Mouse (Mus musculus): ENCODE results near the gene Gli1. TPM values are rescaled to one million over a fixed set of nuclear protein-coding genes. Genes with fewer than 3 reads are reported as not detected.

Gene Gli1
- polyA plus RNA-seq, 1 experiment from 2014 or later: 1.5 TPM

DNA sequence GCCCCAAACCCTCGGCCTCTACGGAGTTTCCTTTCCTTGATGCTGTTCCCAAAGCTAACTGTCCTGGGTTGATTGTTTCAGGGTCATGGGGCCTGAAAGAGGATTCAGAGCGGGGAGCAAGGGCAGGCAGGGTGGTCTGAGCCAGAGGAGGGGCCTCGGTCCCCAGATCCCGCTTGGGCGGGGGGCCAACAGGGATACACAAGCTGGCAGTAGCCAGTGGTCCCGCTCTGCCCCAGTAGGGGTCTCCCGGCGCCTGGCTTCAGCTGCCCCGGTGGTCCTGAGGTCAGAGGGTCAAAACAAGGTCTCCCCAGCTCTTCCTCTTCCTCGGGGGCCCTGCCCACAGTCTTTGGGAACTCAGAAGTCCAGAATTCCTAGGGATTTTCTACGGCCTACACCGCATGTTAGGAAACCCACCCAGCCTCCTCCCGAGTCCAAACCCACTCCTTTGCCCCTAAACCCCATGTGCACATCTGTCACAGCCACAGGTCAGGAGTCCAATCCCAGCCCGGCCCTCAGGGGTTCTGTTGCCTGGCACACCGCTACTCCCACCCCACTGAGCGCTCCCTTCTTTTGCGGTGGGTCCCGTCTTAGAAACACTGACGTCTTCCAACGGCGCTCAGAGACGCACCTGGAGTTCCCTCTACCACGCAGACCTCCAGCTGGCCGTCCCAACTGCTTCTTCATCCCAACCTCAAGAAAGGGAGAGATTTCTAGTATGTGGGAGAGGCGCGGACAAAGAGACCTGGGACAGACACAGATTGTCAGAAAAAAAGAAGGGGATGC lies 1.0 kb downstream of the Gli1 start:
- Histone ChIP-seq H3K27ac (no peak overlapping the region), H3K9ac (no peak overlapping the region), H3K9me3 (no peaks in the 10 kb centered on the region), H3K27me3 (replicated peaks) (peaks cover 32% of the 10 kb centered on the region), H3K36me3 (replicated peaks) (no peaks in the 10 kb centered on the region), H3K4me2 (peak overlapping the region; percentile 49), H3K4me3 (peak overlapping the region; percentile 24), H3K4me1 (peaks cover 37% of the 10 kb centered on the region)
- WGBS: under 1% methylated on average over 27 of the region's 27 CpGs
- ATAC-seq (replicated peaks): no peak

DNA sequence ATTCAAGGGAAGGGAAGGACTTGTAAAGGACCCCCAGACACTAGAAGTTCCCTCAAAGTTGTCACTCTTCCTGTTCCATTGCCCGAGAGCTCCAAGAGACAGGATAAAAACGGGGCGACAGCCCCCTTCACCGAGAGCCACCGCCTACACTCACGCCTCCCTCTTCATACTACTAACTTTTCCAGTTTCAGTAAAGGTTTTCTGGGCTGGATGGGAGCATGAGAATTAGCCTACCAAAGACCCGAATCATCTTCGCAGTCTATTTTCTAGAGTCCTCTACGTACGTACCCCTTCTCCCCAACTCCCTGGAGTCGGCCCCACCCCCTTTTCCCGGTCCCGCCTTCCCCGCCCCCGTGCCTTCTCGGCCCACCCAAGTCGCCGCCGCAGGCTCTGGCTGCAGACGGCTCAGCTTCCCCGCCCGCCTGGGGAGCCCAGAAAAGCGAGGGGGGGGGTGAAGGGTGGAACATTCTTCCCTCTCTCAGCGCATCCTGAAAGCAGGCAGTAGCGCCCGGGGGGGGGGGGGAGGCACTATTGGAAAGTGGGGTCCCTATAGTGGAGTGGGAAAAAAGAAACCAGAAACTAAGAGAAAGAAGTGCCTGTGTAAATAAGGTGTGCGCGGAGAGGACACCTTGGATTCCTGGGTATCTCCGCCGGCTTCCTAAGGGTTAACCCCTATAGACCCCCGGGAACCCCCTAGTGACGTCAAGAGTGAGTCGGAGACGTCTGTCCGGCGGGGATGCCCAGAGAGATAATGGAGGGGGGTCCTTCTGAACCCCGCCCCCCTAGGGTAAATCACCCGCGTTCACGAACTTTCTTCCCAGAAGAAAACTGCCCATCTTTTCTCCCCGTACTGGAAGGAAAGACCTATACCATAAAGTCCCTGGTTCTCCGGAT lies 1.8 kb downstream of the Gli1 start:
- no peaks in the 10 kb centered on the region for H3K9me3 ChIP-seq
- under 1% methylated on average over 39 of the region's 42 CpGs for WGBS
- ATAC-seq (replicated peaks): peak; percentile 41
- no peak overlapping the region for H3K27ac ChIP-seq
- no peaks in the 10 kb centered on the region for H3K36me3 ChIP-seq (replicated peaks)
- peak overlapping the region; percentile 3; the same call in 1 of the 2 replicates for H3K9ac ChIP-seq
- H3K4me1 ChIP-seq: peaks cover 37% of the 10 kb centered on the region
- peak overlapping the region; percentile 24 for H3K4me3 ChIP-seq
- H3K4me2 ChIP-seq: peak overlapping the region; percentile 49
- peaks cover 32% of the 10 kb centered on the region for H3K27me3 ChIP-seq (replicated peaks)

DNA sequence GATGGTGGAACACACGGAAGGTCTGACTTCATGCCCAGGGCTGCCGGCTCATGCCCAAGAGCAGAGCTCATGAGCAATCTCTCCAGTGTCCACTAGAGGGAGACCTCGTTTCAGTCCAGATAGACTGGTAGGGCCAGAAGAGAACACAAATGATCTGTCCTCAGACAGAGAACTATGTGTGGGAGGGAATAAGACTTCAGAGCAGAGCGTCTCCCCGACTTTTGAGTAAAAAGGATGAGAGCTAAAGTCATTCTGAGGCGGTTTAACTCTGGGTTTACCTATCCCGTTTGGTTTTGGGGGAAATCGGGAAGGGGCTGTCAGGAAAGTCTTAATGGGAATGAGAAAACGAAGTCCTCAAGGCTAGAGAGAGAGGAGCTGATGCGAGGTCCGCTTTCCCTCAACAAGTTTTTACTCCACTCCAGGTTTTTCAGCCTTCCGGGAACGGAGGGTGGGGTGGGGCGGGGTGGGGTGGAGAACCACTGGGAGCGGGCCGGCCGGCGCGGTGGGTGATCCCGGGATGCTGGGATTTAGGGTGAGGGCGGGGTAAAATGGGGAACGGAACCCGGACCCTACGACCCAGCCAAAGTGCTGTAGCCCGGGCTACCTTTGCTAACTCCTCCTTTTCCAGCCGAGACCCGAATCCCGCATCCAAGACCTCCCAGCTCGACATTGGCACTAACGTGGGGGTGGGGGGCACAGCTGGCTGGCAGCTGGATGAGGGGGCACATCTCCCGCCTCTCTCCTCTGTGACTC lies 2.7 kb downstream of the Gli1 start:
- Histone ChIP-seq H3K4me3 (peak overlapping the region; percentile 24), H3K4me2 (peak overlapping the region; percentile 49), H3K4me1 (peaks cover 37% of the 10 kb centered on the region), H3K9ac (0 out of 2 replicates have a peak overlapping the region, but pooled peaks have one; percentile 3), H3K9me3 (no peaks in the 10 kb centered on the region), H3K36me3 (replicated peaks) (no peaks in the 10 kb centered on the region), H3K27ac (0 out of 2 replicates have a peak overlapping the region, but pooled peaks have one; percentile 15), H3K27me3 (replicated peaks) (peaks cover 32% of the 10 kb centered on the region)
- peak; percentile 81 for ATAC-seq (replicated peaks)
- WGBS: 0% methylated on average over 31 of the region's 31 CpGs

DNA sequence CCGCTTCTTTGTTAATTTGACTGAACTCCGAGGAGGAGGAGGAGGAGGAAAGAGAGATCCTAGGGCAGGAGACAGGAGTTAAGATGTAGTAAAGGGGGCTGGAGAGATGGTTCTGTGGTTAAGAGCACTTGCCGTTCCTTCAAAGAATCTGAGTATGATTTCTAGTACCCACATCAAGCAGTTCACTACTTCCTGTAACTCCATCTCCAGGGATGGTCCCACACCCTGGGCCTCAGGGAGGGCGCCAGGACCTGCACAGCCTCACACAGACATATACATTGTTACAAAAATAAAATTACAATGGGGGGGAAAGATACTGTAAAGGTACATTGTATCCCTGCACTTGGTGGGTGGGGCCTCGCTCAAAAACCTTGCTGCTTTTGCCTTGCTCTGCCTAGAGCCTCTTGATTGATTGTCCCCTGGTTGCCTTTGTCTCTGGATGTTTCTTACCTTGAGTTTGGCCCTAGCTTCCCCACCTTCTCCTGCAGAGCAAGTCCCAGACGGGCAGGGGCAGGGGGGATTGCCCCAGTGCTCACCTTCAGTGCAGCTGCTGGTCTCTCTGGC lies 4.2 kb downstream of the Gli1 start:
- 85% methylated on average over 6 of the region's 6 CpGs for WGBS
- Histone ChIP-seq H3K9me3 (no peaks in the 10 kb centered on the region), H3K4me2 (no peak overlapping the region), H3K27ac (no peak overlapping the region), H3K27me3 (replicated peaks) (peaks cover 31% of the 10 kb centered on the region), H3K9ac (no peak overlapping the region), H3K4me1 (peaks cover 37% of the 10 kb centered on the region), H3K4me3 (no peak overlapping the region), H3K36me3 (replicated peaks) (no peaks in the 10 kb centered on the region)
- ATAC-seq (replicated peaks): no peak

DNA sequence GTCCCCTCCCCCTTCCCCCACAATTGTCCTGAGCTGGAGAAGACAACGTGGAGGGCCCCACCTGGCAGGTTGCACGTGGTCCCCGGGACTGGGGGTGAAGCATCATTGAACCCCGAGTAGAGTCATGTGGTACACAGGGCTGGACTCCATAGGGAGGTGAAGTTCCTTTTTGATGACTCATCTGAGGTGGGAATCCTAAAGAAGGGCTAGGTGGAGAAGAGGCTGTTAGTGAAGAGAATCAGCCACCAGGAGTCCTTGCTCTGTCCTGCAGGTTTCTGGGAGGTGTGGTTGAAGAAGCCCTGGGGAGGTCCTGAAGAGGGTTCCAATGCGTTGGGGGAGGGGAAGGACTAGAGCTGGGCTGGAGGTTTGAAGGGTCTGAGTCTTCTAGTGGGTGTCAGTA lies 4.8 kb downstream of the Gli1 start:
- no peaks in the 10 kb centered on the region for H3K36me3 ChIP-seq (replicated peaks)
- no peak for ATAC-seq (replicated peaks)
- no peak overlapping the region for H3K27ac ChIP-seq
- peaks cover 24% of the 10 kb centered on the region for H3K27me3 ChIP-seq (replicated peaks)
- no peaks in the 10 kb centered on the region for H3K9me3 ChIP-seq
- peaks cover 30% of the 10 kb centered on the region for H3K4me1 ChIP-seq
- H3K4me3 ChIP-seq: no peak overlapping the region
- no peak overlapping the region for H3K4me2 ChIP-seq
- WGBS: 79% methylated on average over 5 of the region's 5 CpGs
- H3K9ac ChIP-seq: no peak overlapping the region

DNA sequence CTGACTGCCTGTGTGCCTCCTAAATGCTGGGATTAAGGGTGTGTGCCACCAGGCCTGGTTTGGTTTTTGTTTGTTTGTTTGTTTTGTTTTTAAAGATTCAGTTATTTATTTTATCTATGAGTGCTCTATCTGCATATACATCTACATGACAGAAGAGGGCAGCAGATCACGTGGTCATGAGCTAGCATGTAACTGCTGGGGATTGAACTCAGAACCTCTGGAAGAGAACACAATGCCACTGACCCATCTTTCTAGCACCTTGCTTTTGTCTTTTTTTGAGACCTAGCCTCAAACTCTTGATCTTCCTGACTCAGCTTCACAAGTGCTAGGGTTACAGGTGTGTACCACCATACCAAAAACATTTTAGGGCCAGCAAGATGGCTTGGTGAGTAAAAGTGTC lies 6.5 kb downstream of the Gli1 start:
- no peak overlapping the region for H3K9ac ChIP-seq
- no peaks in the 10 kb centered on the region for H3K36me3 ChIP-seq (replicated peaks)
- no peak overlapping the region for H3K4me3 ChIP-seq
- peaks cover 14% of the 10 kb centered on the region for H3K27me3 ChIP-seq (replicated peaks)
- H3K9me3 ChIP-seq: no peaks in the 10 kb centered on the region
- WGBS: 55% methylated on average over 1 of the region's 1 CpGs
- H3K27ac ChIP-seq: no peak overlapping the region
- H3K4me1 ChIP-seq: peaks cover 16% of the 10 kb centered on the region
- ATAC-seq (replicated peaks): no peak
- no peak overlapping the region for H3K4me2 ChIP-seq

DNA sequence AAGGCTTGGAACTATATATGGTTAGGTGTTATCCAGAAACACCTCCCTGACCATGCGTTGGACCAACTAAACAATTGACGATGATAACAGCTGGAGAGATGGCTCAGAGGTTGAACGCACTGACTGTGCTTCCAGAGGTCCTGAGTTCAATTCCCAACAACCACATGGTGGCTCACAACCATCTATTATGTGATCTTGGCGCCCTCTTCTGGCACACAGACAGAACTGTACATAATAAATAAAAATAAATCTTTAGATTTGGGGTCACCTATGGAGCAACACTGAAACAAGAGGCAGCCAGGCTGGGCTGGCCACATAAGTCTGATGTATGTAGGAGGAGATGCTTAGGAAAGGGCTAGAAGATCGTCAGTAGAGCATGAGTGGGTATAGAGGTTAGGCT lies 8.6 kb downstream of the Gli1 start:
- H3K4me2 ChIP-seq: no peak overlapping the region
- H3K9ac ChIP-seq: no peak overlapping the region
- H3K9me3 ChIP-seq: no peaks in the 10 kb centered on the region
- peaks cover 21% of the 10 kb centered on the region for H3K27me3 ChIP-seq (replicated peaks)
- no peaks in the 10 kb centered on the region for H3K4me1 ChIP-seq
- 62% methylated on average over 5 of the region's 5 CpGs for WGBS
- H3K4me3 ChIP-seq: no peak overlapping the region
- ATAC-seq (replicated peaks): no peak
- no peaks in the 10 kb centered on the region for H3K36me3 ChIP-seq (replicated peaks)
- no peak overlapping the region for H3K27ac ChIP-seq

DNA sequence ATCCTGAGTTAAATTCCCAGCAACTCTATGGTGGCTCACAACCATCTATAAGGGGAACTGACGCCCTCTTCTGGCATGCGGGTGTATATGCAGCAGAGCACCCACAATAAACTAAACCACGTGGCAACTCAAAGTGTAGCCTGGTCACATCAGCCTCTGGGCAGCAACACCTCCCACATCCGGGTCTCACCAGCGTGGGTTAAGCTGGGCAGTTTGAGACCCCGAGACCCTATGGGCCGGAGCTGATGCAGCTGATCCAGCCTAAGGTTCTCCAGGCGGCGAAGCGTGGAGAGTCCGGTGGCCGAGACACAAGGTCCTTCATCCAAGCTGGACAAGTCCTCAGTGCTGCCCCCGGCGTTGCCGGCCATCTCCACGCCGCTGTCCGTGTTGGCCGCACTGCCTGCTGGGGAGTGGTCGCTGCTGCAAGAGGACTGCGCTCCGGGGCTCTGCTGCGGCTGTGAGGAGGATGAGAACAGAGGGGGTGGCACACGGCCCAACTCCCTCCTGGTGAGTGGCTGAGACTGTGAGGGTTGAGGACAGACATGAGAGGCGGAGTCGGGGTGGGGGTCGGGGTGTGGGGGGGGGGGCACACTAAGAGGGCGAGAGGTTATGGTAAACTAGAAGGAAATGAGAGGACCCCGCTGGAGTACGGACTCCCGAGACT lies 9.4 kb downstream of the Gli1 start:
- peak overlapping the region; percentile 21; the same call in 1 of the 2 replicates for H3K9ac ChIP-seq
- H3K27me3 ChIP-seq (replicated peaks): peaks cover 29% of the 10 kb centered on the region
- H3K4me3 ChIP-seq: peak overlapping the region; percentile 18; the same call in 1 of the 2 replicates
- no peaks in the 10 kb centered on the region for H3K9me3 ChIP-seq
- H3K36me3 ChIP-seq (replicated peaks): no peaks in the 10 kb centered on the region
- 0 out of 2 replicates have a peak, but pooled peaks have one; percentile 46 for ATAC-seq (replicated peaks)
- H3K27ac ChIP-seq: no peak overlapping the region
- peak overlapping the region; percentile 41 for H3K4me2 ChIP-seq
- no peaks in the 10 kb centered on the region for H3K4me1 ChIP-seq
- WGBS: 23% methylated on average over 31 of the region's 31 CpGs

DNA sequence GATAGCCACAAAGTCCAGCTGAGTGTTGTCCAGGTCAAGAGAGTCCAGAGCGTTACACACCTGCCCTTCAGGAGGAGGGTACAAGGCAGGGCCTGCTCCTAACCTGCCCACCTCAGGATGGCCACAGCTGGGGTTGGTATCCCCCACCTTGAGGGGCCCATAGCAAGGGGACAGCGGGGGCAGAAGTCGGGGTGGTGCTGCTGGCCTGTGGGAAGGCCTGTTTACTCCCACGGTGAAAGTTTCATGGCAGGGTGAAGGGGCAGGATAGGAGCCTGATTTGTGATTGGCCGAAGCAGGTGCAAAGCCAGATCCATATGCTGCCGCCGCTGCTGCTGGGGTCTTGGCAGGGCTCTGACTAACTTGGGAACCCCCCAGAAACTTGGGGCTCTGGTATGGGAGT lies 11.6 kb downstream of the Gli1 start:
- no peak for ATAC-seq (replicated peaks)
- Histone ChIP-seq H3K9me3 (no peaks in the 10 kb centered on the region), H3K27me3 (replicated peaks) (peaks cover 49% of the 10 kb centered on the region), H3K4me3 (no peak overlapping the region), H3K36me3 (replicated peaks) (no peaks in the 10 kb centered on the region), H3K4me2 (no peak overlapping the region), H3K4me1 (peaks cover 11% of the 10 kb centered on the region), H3K27ac (no peak overlapping the region), H3K9ac (no peak overlapping the region)
- 81% methylated on average over 7 of the region's 7 CpGs for WGBS

DNA sequence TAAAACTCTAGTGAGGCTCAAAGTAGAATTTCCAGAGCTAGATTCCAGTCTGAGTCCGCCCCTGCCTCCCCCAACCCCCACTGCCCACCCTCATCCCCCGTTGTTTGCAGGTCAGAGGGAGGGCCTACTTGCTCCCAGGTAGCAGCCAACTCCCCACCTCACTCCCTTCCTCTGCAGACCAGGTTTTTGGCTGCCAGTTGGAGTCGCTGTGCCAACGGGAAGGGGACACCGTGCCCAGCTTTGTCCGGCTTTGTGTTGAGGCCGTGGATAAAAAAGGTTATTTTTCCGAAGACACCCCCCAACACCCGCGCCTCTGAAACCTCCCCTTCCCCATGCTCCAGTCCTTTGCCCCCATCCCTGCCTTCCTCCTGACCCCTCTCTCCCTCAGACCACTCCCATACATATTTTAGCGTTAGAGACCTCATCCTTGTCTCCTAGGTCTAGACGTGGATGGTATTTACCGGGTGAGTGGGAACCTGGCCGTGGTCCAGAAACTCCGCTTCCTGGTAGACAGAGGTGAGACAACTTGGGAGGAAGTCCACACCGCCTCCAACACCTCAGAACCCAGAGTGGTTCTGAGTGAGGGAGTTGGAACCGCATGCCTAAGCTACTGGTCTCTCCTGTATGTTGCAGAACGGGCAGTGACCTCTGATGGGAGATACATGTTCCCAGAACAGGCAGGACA lies 14.2 kb downstream of the Gli1 start:
- H3K9me3 ChIP-seq: no peaks in the 10 kb centered on the region
- peaks cover 11% of the 10 kb centered on the region for H3K4me1 ChIP-seq
- no peak overlapping the region for H3K4me2 ChIP-seq
- H3K27me3 ChIP-seq (replicated peaks): peaks cover 69% of the 10 kb centered on the region
- no peak overlapping the region for H3K9ac ChIP-seq
- H3K4me3 ChIP-seq: no peak overlapping the region
- no peak for ATAC-seq (replicated peaks)
- H3K27ac ChIP-seq: no peak overlapping the region
- H3K36me3 ChIP-seq (replicated peaks): no peaks in the 10 kb centered on the region
- WGBS: 58% methylated on average over 18 of the region's 18 CpGs

DNA sequence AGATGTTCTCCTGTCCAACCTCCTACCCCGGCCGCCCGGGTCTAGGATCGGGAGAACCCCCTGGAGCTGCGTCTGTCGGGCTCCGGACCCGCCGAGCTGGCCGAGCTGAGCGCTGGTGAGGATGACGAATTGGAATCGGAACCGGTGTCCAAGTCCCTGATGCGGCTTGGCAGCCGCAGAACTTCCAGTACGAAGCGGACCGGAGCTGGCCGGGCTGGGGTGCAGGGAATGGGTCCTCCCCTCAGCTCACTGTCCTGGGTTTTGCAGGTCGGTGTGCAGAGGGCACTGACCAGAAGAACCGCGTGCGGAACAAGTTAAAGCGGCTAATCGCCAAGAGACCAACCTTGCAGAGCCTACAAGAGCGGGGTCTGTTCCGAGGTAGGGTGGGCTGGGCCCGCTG lies 14.9 kb downstream of the Gli1 start:
- 5% methylated on average over 29 of the region's 29 CpGs for WGBS
- H3K4me1 ChIP-seq: peaks cover 11% of the 10 kb centered on the region
- H3K4me3 ChIP-seq: peak overlapping the region; percentile 25
- no peak overlapping the region for H3K9ac ChIP-seq
- H3K27ac ChIP-seq: no peak overlapping the region
- no peak for ATAC-seq (replicated peaks)
- no peaks in the 10 kb centered on the region for H3K36me3 ChIP-seq (replicated peaks)
- H3K4me2 ChIP-seq: peak overlapping the region; percentile 55
- no peaks in the 10 kb centered on the region for H3K9me3 ChIP-seq
- H3K27me3 ChIP-seq (replicated peaks): peaks cover 73% of the 10 kb centered on the region

Data from midbrain, embryonic 15.5 days (tissue).